Mouse (Mus musculus) heart, postnatal 0 days (tissue): Measurements from ENCODE around the gene Tmem121. TPM values are rescaled to one million over a fixed set of nuclear protein-coding genes. Genes with fewer than 3 reads are reported as not detected.
"Not testable (repeated sequence)": the region's sequence is repeated elsewhere in the genome, so short reads cannot be mapped to it uniquely, and the experiment has no call there.

Experiments
- ATAC-seq: fragments of 200-750 bp; cut with Nextera tagmentation; 2 replicates; pipeline ENCODE4 v1.8.0; 2017; ENCODE audit warnings: low read depth, moderate number of reproducible peaks, moderate library complexity; ENCODE audit not compliant: insufficient read depth
- DNase-seq: peaks from one replicate; pipeline ENCODE4 v3.0.0-alpha.2; 2016; ENCODE audit warnings: low spot score
- H3K27ac ChIP-seq: fragments of 300-500 bp; sonication (generic); 2 replicates; pipeline ENCODE4 v1.5.1; 2014; ENCODE audit warnings: low read depth, mild to moderate bottlenecking
- H3K27me3 ChIP-seq: fragments of 300-500 bp; sonication (generic); 2 replicates; pipeline ENCODE4 v1.6.1; 2014; ENCODE audit warnings: low read length, mixed read lengths; ENCODE audit not compliant: control insufficient read depth, insufficient read depth
- H3K36me3 ChIP-seq: fragments of 300-500 bp; sonication (generic); replicated peaks from 2 replicates; pipeline ENCODE4 v1.6.1; 2014; ENCODE audit warnings: low read length, mixed read lengths; ENCODE audit not compliant: control insufficient read depth, insufficient read depth
- H3K4me1 ChIP-seq: fragments of 300-500 bp; sonication (generic); 2 replicates; pipeline ENCODE4 v1.6.1; 2014; ENCODE audit warnings: antibody characterized with exemption; ENCODE audit not compliant: control insufficient read depth, insufficient read depth
- H3K4me2 ChIP-seq: fragments of 300-500 bp; sonication (generic); 2 replicates; pipeline ENCODE4 v1.6.1; 2014; ENCODE audit warnings: low read depth, mild to moderate bottlenecking, low read length, moderate library complexity
- H3K4me3 ChIP-seq: fragments of 300-500 bp; sonication (generic); 2 replicates; pipeline ENCODE4 v1.5.1; 2014; ENCODE audit warnings: low read depth, low read length
- H3K9ac ChIP-seq: fragments of 300-500 bp; sonication (generic); replicated peaks from 2 replicates; pipeline ENCODE4 v1.6.1; 2014; ENCODE audit warnings: low read depth, low read length, mixed read lengths
- H3K9me3 ChIP-seq: fragments of 300-500 bp; sonication (generic); replicated peaks from 2 replicates; pipeline ENCODE4 v1.6.1; 2016; ENCODE audit warnings: low read length; ENCODE audit not compliant: control insufficient read depth
- CTCF ChIP-seq: IDR thresholded peaks from 2 replicates; pipeline ENCODE4 v1.5.1; 2016; ENCODE audit warnings: antibody characterized with exemption, control low read depth, low read depth
- EP300 ChIP-seq: IDR thresholded peaks from 2 replicates; pipeline ENCODE4 v1.6.1; 2016; ENCODE audit warnings: antibody characterized with exemption, low read depth
- WGBS: fragments of 180-500 bp; shearing (Covaris S2); extraction: QIAGEN DNeasy Blood & Tissue Kit; methylation state at CpG from one replicate; pipeline ENCODE4 v1.1.7; 2014; 5-methylcytosine and 5-hydroxymethylcytosine counted together
- polyA plus RNA-seq: library from polyadenylated mRNA; unstranded; fragments of >200 nt; fragmentation: Nextera tagmentation; extraction: Ambion mirVana; gene quantifications from 2 replicates; pipeline ENCODE4 v1.2.1, GENCODE M21; 2015
- total RNA-seq: library from RNA; depleted of rRNA; stranded (reverse); fragments of >200 nt; gene quantifications from 2 replicates; pipeline ENCODE4 v1.2.3, GENCODE M21; 2014; ENCODE audit warnings: low replicate concordance; rRNA removed

Tmem121 gene
- total and polyA plus RNA-seq, 2 experiments from 2014 or later, result 1.2 to 4.8 TPM

GRCm38 (mm10) chr12:113227970-113228593, 42.4 kb downstream of the Tmem121 start:
- TF ChIP-seq EP300 (no peak), CTCF (no peak)
- WGBS, result 63% methylated on average over 6 of the region's 6 CpGs
- Histone ChIP-seq H3K4me3 (no peak overlapping the region), H3K4me1 (no peaks in the 10 kb centered on the region), H3K36me3 (no peaks in the 10 kb centered on the region), H3K9ac (no peak overlapping the region), H3K27me3 (no peaks in the 10 kb centered on the region), H3K9me3 (no peaks in the 10 kb centered on the region), H3K4me2 (no peak overlapping the region), H3K27ac (no peak overlapping the region)
- no peak for DNase-seq
- no peak for ATAC-seq

GRCm38 (mm10) chr12:113230741-113231140, 45.0 kb downstream of the Tmem121 start:
- H3K4me2 ChIP-seq, result no peak overlapping the region
- H3K36me3 ChIP-seq, result no peaks in the 10 kb centered on the region
- no peak overlapping the region for H3K4me3 ChIP-seq
- H3K9me3 ChIP-seq, result no peaks in the 10 kb centered on the region
- no peaks in the 10 kb centered on the region for H3K27me3 ChIP-seq
- H3K27ac ChIP-seq, result no peak overlapping the region
- H3K9ac ChIP-seq, result no peak overlapping the region
- ATAC-seq (no peak), DNase-seq (no peak)
- TF ChIP-seq CTCF (no peak), EP300 (no peak)
- WGBS, result 77% methylated on average over 4 of the region's 4 CpGs
- H3K4me1 ChIP-seq, result no peaks in the 10 kb centered on the region

GRCm38 (mm10) chr12:113231551-113232263, 46.0 kb downstream of the Tmem121 start:
- H3K36me3 ChIP-seq, H3K27me3 ChIP-seq, ATAC-seq, DNase-seq, H3K4me1 ChIP-seq, H3K4me2 ChIP-seq, H3K27ac ChIP-seq, H3K9me3 ChIP-seq, H3K4me3 ChIP-seq, H3K9ac ChIP-seq: not testable (repeated sequence)
- 79% methylated on average over 6 of the region's 6 CpGs for WGBS

- not testable (repeated sequence) for H3K4me3 ChIP-seq, H3K27ac ChIP-seq, H3K9me3 ChIP-seq, DNase-seq, H3K4me2 ChIP-seq, H3K9ac ChIP-seq, H3K36me3 ChIP-seq, H3K4me1 ChIP-seq, H3K27me3 ChIP-seq, ATAC-seq
- 50% methylated on average over 1 of the region's 1 CpGs for WGBS
Measured at GRCm38 (mm10) chr12:113232264-113232750, 46.6 kb downstream of the Tmem121 start.

Other genes with a start within 250 kb of the Tmem121 start
- 13.5 and 33.9 TPM in 2 replicates for gene Nudt14, start 243.8 kb upstream of the Tmem121 start, total RNA-seq
- gene Nudt14, start 243.8 kb upstream of the Tmem121 start, polyA plus RNA-seq, result 28.2 and 33.2 TPM in 2 replicates
- gene Btbd6, start 209.4 kb upstream of the Tmem121 start, total RNA-seq, result 62.7 and 70.2 TPM in 2 replicates
- 20.4 and 21.6 TPM in 2 replicates for gene Btbd6, start 209.4 kb upstream of the Tmem121 start, polyA plus RNA-seq
- gene Brf1, start 185.2 kb upstream of the Tmem121 start, total RNA-seq, result 26.0 and 51.9 TPM in 2 replicates
- 24.5 TPM in 2 replicates for gene Brf1, start 185.2 kb upstream of the Tmem121 start, polyA plus RNA-seq
- 20.4 and 38.5 TPM in 2 replicates for gene Pacs2, start 171.4 kb upstream of the Tmem121 start, total RNA-seq
- gene Pacs2, start 171.4 kb upstream of the Tmem121 start, polyA plus RNA-seq, result 4.3 and 5.1 TPM in 2 replicates
- gene Tex22, start 111.4 kb upstream of the Tmem121 start, total RNA-seq, result not detected in 2 replicates
- gene Tex22, start 111.4 kb upstream of the Tmem121 start, polyA plus RNA-seq, result not detected in 2 replicates
- 26.3 and 32.0 TPM in 2 replicates for gene Mta1, start 87.7 kb upstream of the Tmem121 start, total RNA-seq
- gene Mta1, start 87.7 kb upstream of the Tmem121 start, polyA plus RNA-seq, result 10.9 and 11.8 TPM in 2 replicates
- 1,394 and 1,556 TPM in 2 replicates for gene Crip2, start 45.7 kb upstream of the Tmem121 start, total RNA-seq
- 2,321 and 2,395 TPM in 2 replicates for gene Crip2, start 45.7 kb upstream of the Tmem121 start, polyA plus RNA-seq
- 286 and 487 TPM in 2 replicates for gene Crip1, start 39.6 kb upstream of the Tmem121 start, total RNA-seq
- gene Crip1, start 39.6 kb upstream of the Tmem121 start, polyA plus RNA-seq, result 831 and 871 TPM in 2 replicates
- gene Tedc1, start 29.5 kb upstream of the Tmem121 start, total RNA-seq, result 6.7 and 16.5 TPM in 2 replicates
- gene Tedc1, start 29.5 kb upstream of the Tmem121 start, polyA plus RNA-seq, result 4.5 and 4.9 TPM in 2 replicates